Mouse (Mus musculus) intestine, embryonic 15.5 days (tissue): ENCODE results near the gene Fblim1. TPM values are rescaled to one million over a fixed set of nuclear protein-coding genes. Genes with fewer than 3 reads are reported as not detected.

Source experiments
- ATAC-seq: fragments of 200-750 bp; cut with Nextera tagmentation; 2 replicates; pipeline ENCODE4 v1.8.0; 2017; ENCODE audit warnings: moderate TSS enrichment, moderate library complexity
- H3K27ac ChIP-seq: fragments of 300-500 bp; sonication (generic); 2 replicates; pipeline ENCODE4 v1.5.1; 2015; ENCODE audit warnings: mild to moderate bottlenecking, inconsistent platforms
- H3K27me3 ChIP-seq: fragments of 300-500 bp; sonication (generic); replicated peaks from 2 replicates; pipeline ENCODE4 v1.6.1; 2015; ENCODE audit warnings: inconsistent platforms
- H3K36me3 ChIP-seq: fragments of 300-500 bp; sonication (generic); 2 replicates; pipeline ENCODE4 v1.6.1; 2015; ENCODE audit warnings: inconsistent platforms
- H3K4me1 ChIP-seq: fragments of 300-500 bp; sonication (generic); replicated peaks from 2 replicates; pipeline ENCODE4 v1.6.1; 2015; ENCODE audit warnings: inconsistent platforms
- H3K4me2 ChIP-seq: fragments of 300-500 bp; sonication (generic); replicated peaks from 2 replicates; pipeline ENCODE4 v1.6.1; 2015; ENCODE audit warnings: mild to moderate bottlenecking, inconsistent platforms
- H3K4me3 ChIP-seq: fragments of 300-500 bp; sonication (generic); replicated peaks from 2 replicates; pipeline ENCODE4 v1.5.1; 2015; ENCODE audit warnings: inconsistent platforms
- H3K9ac ChIP-seq: fragments of 300-500 bp; sonication (generic); 2 replicates; pipeline ENCODE4 v1.6.1; 2015; ENCODE audit warnings: inconsistent platforms
- H3K9me3 ChIP-seq: fragments of 300-500 bp; sonication (generic); 2 replicates; pipeline ENCODE4 v1.6.1; 2016; ENCODE audit warnings: inconsistent platforms
- WGBS: fragments of 180-500 bp; shearing (Covaris S2); methylation state at CpG from one replicate; pipeline ENCODE4 v1.1.7; 2015; 5-methylcytosine and 5-hydroxymethylcytosine counted together
- polyA plus RNA-seq: library from polyadenylated mRNA; unstranded; fragments of >200 nt; fragmentation: Nextera tagmentation; extraction: Ambion mirVana; gene quantifications from 2 replicates; pipeline ENCODE4 v1.2.1, GENCODE M21; 2015

Fblim1 gene
- 63.9 and 68.9 TPM in 2 replicates for polyA plus RNA-seq

DNA sequence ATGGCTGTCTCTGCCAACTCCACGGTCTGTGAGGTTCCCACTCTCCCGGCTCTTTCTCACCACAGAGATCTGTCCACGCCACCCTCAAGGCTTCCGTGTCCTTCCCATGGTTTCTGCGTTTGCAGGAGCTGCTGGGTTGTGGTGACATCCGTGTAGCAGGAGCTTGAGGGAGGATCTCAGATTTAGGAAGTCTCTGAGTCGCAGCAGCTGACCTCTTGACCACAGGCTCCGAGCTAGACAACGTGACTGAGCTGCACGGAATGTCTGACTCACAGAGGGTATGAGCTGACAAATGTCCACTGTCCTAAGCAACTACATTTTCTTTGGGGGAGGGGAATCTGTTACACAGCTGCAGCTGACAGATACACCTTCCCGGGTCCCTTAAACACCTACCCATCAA, at the start of gene Fblim1:
Gene Fblim1, minus strand, starts transcription at position 236 of the 400 bp plus-strand sequence.
- Histone ChIP-seq H3K4me3 (no peak within 1 kb of the TSS), H3K9ac (no peak within 1 kb of the TSS), H3K9me3 (no peaks in the 10 kb centered on the region), H3K4me2 (no peak within 1 kb of the TSS), H3K27me3 (no peaks in the 10 kb centered on the region), H3K4me1 (peaks cover 19% of the 10 kb centered on the region), H3K27ac (0 out of 2 replicates have a peak within 1 kb of the TSS, but pooled peaks have one; percentile 13), H3K36me3 (no peaks in the 10 kb centered on the region)
- ATAC-seq: no peak
- 75% methylated on average over 11 of the region's 11 CpGs for WGBS

DNA sequence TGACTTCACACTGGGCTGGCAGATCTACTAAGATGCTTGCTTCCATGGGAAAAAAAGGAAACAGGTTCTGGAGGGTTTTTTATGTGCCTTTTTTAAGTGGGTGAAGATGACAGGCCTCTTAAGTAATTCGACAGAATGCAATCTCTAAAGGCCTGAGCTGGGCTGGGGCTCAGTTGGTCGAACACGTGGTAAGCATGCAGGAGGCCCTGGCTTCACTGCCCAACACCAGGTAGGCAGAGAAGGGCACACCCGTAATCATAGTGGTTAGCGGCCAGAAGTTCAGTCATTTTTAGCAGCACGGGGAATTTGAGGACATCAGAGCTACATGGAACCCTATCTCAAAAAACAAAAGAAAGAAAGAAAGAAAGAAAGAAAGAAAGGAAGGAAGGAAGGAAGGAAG, 48.6 kb upstream of the Fblim1 start:
- Histone ChIP-seq H3K9ac (no peak overlapping the region), H3K27ac (no peak overlapping the region), H3K4me1 (no peaks in the 10 kb centered on the region), H3K27me3 (no peaks in the 10 kb centered on the region), H3K9me3 (no peaks in the 10 kb centered on the region), H3K4me3 (no peak overlapping the region), H3K4me2 (no peak overlapping the region), H3K36me3 (peaks cover 3% of the 10 kb centered on the region; the same call in 1 of the 2 replicates)
- WGBS: 90% methylated on average over 6 of the region's 6 CpGs
- no peak for ATAC-seq

DNA sequence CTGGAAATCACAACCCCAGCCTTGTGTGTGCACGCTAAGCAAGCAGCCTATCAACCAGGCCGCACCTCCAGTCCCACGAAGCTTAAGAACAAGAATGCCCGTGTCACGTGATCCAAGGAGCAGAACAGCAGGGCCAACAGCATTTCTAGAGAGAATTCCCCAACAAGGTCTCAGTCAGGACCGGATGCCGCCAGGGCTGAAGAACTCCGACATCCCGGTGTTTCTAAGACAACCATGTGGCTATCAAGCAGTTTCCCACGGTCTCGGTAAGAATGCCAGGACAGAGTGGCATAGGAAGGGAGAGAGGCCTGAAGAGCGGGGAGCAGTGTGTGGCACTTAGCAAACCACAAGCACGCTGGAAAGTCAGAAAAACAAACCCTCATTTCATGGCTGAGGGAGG, 47.9 kb upstream of the Fblim1 start:
- Histone ChIP-seq H3K27me3 (no peaks in the 10 kb centered on the region), H3K36me3 (peaks cover 3% of the 10 kb centered on the region; the same call in 1 of the 2 replicates), H3K4me1 (no peaks in the 10 kb centered on the region), H3K9ac (no peak overlapping the region), H3K9me3 (no peaks in the 10 kb centered on the region), H3K27ac (no peak overlapping the region), H3K4me2 (no peak overlapping the region), H3K4me3 (no peak overlapping the region)
- ATAC-seq: no peak
- WGBS: 91% methylated on average over 13 of the region's 13 CpGs

DNA sequence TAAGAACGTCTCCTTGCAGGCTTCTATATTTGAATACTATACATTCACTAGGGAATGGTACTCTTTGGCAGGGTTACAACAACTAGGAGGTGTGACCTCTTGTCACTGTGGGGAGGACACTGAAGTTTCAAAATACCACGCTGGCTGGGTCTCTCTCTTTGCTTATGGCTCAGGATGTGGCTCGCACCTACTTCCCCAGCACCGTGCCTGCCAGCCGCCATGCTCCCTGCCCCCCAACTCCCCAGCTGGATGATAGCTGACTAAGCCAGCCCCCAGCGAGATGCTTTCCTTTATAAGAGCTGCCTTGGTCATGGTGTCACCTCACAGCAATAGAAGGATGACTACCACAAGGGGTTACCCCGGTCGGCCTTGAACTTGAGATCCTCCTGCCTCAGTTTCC, 47.1 kb upstream of the Fblim1 start:
- WGBS: 92% methylated on average over 8 of the region's 8 CpGs
- Histone ChIP-seq H3K36me3 (0 out of 2 replicates have a peak, but pooled peaks cover 3% of the 10 kb centered on the region), H3K27ac (no peak overlapping the region), H3K4me1 (no peaks in the 10 kb centered on the region), H3K9ac (no peak overlapping the region), H3K4me2 (no peak overlapping the region), H3K4me3 (no peak overlapping the region), H3K9me3 (no peaks in the 10 kb centered on the region), H3K27me3 (no peaks in the 10 kb centered on the region)
- no peak for ATAC-seq

DNA sequence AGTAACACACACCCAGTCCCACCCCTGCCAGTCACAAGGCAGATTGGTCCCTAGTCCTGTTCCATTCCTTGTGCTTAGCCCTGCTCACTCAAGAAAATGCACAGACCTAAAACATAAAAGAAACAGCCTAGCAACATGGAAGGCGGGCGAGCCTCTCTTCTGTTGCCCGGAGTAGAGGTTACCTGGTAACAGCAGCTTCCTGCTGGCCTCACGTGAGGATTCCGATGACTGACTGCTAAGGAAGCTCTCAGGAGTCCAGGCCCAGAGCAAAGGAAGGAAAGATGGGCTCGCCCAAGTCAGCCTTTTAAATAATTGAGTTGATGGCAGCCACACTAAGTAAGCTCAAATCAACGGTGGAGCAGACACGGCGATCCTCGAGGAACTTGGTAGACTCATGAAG, 46.0 kb upstream of the Fblim1 start:
- H3K36me3 ChIP-seq: 0 out of 2 replicates have a peak, but pooled peaks cover 3% of the 10 kb centered on the region
- no peak overlapping the region for H3K9ac ChIP-seq
- H3K4me3 ChIP-seq: no peak overlapping the region
- no peaks in the 10 kb centered on the region for H3K27me3 ChIP-seq
- no peak for ATAC-seq
- no peaks in the 10 kb centered on the region for H3K4me1 ChIP-seq
- H3K27ac ChIP-seq: no peak overlapping the region
- 87% methylated on average over 10 of the region's 10 CpGs for WGBS
- H3K9me3 ChIP-seq: no peaks in the 10 kb centered on the region
- H3K4me2 ChIP-seq: no peak overlapping the region

DNA sequence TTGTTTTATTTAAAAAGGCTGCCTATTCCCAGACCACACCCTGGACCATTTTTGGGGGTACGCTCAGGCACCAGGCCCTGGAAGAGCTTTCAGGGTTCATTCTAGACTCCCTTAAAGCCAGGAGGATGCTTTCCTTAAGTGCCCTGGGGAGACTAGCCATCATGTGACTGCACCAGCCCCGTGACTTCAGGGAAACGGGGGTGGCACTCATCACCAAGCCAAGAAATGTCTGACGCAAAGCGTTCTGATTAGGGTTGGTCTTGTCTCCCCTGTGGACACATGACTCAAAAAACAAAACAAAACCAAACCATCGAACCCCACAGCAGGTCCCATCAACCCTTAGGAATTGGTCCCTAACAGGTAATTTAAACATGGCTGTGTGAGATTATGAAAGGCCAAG, 45.4 kb upstream of the Fblim1 start:
- Histone ChIP-seq H3K36me3 (0 out of 2 replicates have a peak, but pooled peaks cover 3% of the 10 kb centered on the region), H3K4me2 (no peak overlapping the region), H3K27me3 (no peaks in the 10 kb centered on the region), H3K9me3 (no peaks in the 10 kb centered on the region), H3K9ac (no peak overlapping the region), H3K4me1 (no peaks in the 10 kb centered on the region), H3K4me3 (no peak overlapping the region), H3K27ac (no peak overlapping the region)
- ATAC-seq: no peak
- 90% methylated on average over 6 of the region's 6 CpGs for WGBS

DNA sequence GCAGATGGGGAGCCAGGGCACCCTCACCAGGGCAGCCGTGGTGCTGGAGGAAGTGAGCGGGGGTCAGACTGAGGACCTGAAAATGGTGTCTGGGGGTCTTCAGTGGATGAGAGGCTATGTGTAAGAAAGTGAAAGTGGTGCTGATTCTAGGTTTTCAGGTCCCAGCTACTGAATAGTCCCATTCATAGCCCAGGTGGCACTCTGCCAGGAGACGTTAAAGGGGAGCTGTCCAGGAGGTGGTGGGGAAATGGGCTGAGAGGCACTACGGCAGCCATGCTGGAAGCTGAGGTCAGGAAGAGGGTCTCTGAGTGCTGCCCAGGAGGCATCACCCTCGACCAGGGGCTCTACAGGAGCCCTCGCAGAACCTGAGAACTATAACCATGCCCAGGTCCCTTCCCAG, 43.3 kb upstream of the Fblim1 start:
- no peaks in the 10 kb centered on the region for H3K27me3 ChIP-seq
- H3K27ac ChIP-seq: no peak overlapping the region
- 82% methylated on average over 6 of the region's 6 CpGs for WGBS
- no peak for ATAC-seq
- H3K9me3 ChIP-seq: no peaks in the 10 kb centered on the region
- no peak overlapping the region for H3K4me2 ChIP-seq
- H3K4me3 ChIP-seq: no peak overlapping the region
- no peaks in the 10 kb centered on the region for H3K4me1 ChIP-seq
- H3K9ac ChIP-seq: no peak overlapping the region
- H3K36me3 ChIP-seq: 0 out of 2 replicates have a peak, but pooled peaks cover 1% of the 10 kb centered on the region

DNA sequence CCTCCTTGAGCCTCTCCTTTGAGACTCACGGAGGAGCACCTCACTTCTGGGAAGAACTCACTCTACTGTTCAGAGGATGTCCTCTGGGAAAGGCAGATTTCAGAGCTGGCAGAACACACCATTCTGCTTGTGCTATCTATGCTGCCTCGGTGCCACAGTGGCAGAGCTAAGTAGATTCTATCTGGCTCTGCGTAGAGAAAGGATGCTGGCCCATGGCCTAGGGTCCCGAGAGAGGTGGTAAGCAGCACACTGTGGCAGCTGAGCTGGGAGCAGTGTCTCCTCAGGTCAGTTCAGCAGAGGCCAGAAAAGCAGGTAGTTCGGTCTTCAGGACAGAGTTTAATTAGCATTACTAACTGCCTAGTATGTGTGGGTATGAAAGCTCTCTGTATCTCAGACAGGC, 42.4 kb upstream of the Fblim1 start:
- H3K4me2 ChIP-seq: no peak overlapping the region
- no peak for ATAC-seq
- WGBS: 96% methylated on average over 5 of the region's 5 CpGs
- no peak overlapping the region for H3K4me3 ChIP-seq
- peaks cover 9% of the 10 kb centered on the region; the same call in 1 of the 2 replicates for H3K4me1 ChIP-seq
- H3K36me3 ChIP-seq: no peaks in the 10 kb centered on the region
- no peak overlapping the region for H3K9ac ChIP-seq
- no peaks in the 10 kb centered on the region for H3K27me3 ChIP-seq
- no peaks in the 10 kb centered on the region for H3K9me3 ChIP-seq
- H3K27ac ChIP-seq: no peak overlapping the region

DNA sequence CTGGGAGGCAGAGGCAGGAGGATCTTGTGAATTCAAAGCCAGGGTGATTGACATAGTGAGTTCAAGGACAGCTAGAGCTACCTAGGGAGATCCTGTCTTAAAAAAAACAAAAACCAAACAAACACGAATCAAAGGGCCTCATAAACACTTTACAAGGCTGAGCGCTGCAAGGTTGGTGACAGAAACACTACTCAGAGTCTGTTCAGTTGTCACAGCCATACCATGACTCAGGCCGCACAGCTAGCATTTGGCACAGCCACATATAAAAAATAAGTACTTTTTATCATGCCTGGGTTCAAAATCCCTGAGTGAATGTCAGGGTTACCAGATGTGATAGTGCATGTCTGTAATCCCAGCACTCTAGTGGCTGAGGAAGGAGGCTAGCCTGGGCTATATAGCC, 41.3 kb upstream of the Fblim1 start:
- Histone ChIP-seq H3K9ac (no peak overlapping the region), H3K4me2 (no peak overlapping the region), H3K36me3 (no peaks in the 10 kb centered on the region), H3K27ac (no peak overlapping the region), H3K4me3 (no peak overlapping the region), H3K4me1 (peaks cover 17% of the 10 kb centered on the region; the same call in 1 of the 2 replicates), H3K27me3 (no peaks in the 10 kb centered on the region), H3K9me3 (no peaks in the 10 kb centered on the region)
- ATAC-seq: no peak
- WGBS: 91% methylated on average over 3 of the region's 3 CpGs

DNA sequence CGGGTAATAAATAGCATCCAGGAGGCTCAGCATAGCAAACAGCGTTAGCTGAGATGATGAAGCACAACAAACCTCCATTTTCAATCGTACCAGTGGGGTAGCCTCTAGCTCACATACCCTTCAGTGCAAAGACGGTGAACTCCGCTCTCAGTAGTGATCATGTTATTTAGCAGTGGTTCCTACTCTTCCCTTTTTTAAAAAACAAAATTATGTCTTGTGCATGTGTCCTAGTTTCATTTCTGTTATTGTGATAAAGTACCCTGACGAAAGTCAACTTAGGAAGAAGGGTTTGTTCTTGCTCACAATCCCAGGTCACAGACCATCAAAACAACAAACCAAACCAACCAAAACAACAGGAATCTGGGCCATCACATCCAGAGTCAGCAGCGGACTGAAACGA, 40.1 kb upstream of the Fblim1 start:
- peaks cover 17% of the 10 kb centered on the region; the same call in 1 of the 2 replicates for H3K4me1 ChIP-seq
- no peaks in the 10 kb centered on the region for H3K27me3 ChIP-seq
- H3K36me3 ChIP-seq: peaks cover 4% of the 10 kb centered on the region; the same call in 1 of the 2 replicates
- H3K9ac ChIP-seq: no peak overlapping the region
- no peak overlapping the region for H3K27ac ChIP-seq
- no peak overlapping the region for H3K4me3 ChIP-seq
- no peaks in the 10 kb centered on the region for H3K9me3 ChIP-seq
- no peak for ATAC-seq
- no peak overlapping the region for H3K4me2 ChIP-seq
- 95% methylated on average over 8 of the region's 8 CpGs for WGBS

DNA sequence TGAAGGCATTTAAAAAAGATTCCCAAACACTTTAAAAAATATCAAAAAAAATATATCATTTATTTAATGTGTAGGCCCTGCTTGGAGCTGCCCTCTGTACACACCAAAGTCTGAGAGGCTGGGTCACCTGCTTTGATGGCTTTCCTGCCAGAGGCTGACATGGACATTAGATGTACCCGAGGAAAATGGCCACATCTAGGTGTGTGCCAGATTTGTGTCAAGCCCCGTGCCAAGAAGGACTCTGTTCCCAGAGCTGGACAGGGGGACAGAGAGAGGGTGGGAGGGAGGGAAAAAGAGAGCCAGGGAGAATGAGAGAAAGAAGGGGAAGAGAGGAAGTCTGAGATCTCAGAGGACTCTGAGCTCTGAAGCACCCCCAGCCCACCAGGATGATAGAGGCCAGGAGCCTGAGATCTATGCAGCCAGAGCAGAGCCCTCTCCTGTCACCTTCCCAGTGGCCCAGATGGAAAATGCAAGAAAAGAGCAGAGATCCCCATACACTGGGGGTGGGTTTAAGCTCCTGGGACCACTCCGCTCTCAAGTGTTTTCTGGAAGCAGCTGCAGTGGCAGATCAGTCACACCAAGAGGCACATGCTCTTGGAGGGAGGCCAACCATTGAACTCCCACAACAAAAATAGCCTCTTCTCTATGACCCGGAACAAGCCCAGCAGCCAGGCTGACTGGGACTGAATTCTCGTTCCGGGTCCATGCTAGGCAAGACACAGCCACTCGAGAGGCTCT, 37.4 kb upstream of the Fblim1 start:
- WGBS: 42% methylated on average over 7 of the region's 7 CpGs
- Histone ChIP-seq H3K9ac (no peak overlapping the region), H3K36me3 (peaks cover 4% of the 10 kb centered on the region; the same call in 1 of the 2 replicates), H3K4me2 (no peak overlapping the region), H3K27ac (peak overlapping the region; percentile 2; the same call in 1 of the 2 replicates), H3K4me1 (peaks cover 17% of the 10 kb centered on the region; the same call in 1 of the 2 replicates), H3K4me3 (no peak overlapping the region), H3K27me3 (no peaks in the 10 kb centered on the region), H3K9me3 (no peaks in the 10 kb centered on the region)
- ATAC-seq: no peak

DNA sequence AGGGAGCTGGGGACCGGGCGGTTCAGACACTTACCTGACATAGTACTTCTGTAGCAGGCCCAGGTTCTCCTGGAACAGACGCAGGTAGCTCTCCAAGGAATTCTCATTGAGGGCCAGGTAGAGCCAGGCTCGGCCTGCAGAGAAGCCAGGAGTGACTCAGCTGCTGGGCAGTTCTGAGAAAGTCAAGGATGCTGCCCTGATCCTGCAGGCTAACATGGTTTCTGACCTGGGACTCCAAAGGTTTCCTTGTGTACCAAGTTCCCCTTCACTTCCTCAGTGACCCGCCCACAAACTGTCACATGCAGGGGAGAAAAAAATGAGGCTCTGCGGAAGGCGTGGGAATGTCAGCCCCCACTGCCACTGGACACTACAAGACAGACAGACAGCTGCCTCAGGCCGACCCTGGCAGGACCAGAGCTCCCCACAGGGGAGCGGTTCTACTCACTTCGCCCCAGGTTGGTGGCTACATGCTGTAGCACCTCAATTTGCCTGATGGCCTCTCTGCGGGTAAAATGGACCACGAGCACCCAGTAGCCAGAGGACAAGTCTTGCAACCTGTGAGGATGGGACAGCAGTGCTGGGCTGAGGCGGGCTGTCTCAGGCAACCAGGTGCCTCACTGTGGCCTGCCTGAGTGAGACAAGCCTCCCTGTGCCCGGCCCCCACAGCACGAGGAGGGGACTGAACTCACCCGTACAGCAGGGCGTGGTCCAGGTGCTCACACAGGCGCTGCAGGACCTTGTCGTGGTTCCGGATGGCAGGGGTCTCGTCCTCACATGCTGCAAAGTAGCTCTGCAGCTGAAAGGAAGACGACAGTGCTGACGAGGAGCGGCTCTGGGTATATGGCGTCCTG, 36.3 kb upstream of the Fblim1 start:
- H3K27ac ChIP-seq: no peak overlapping the region
- peaks cover 17% of the 10 kb centered on the region; the same call in 1 of the 2 replicates for H3K4me1 ChIP-seq
- 86% methylated on average over 25 of the region's 25 CpGs for WGBS
- no peaks in the 10 kb centered on the region for H3K9me3 ChIP-seq
- H3K4me3 ChIP-seq: no peak overlapping the region
- no peaks in the 10 kb centered on the region for H3K27me3 ChIP-seq
- peaks cover 4% of the 10 kb centered on the region; the same call in 1 of the 2 replicates for H3K36me3 ChIP-seq
- peak; percentile 54 for ATAC-seq
- H3K4me2 ChIP-seq: no peak overlapping the region
- no peak overlapping the region for H3K9ac ChIP-seq
